ENCODE assay signal across 9 mouse cellular contexts in the genomic region with DNA sequence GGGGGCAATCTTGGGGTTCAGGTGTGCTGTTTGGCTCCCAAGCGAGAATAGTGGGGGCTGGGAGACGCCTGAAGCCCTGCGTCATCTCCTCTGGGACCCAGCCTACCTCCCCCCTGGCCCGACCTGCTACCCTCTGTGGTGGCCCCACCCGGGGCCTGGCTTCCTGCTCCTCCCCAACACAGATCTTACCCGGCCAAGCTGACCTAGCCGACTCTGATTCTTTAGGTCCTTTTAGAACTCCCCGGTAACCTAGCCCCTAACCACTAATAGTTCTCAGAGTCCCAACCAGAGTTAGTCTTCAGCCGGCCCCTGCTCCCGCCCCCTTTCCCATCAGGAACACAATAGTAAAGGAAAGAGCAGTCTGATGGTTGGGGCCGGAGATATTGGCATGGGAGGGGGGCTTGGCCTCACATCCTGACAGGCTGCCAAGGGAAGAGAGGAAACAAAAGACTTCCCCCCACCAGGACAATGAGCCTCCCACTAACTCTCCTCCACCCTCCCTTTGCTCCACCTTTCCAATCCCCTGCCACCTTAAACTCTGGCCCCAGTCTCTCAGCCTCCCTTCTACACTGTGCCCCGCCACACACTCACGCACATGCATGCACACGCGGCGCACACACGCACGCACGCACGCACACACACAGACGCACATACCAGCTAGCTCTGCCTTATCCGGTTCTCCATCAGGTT. TPM values are rescaled to one million over a fixed set of nuclear protein-coding genes. Genes with fewer than 3 reads are reported as not detected.
DNase-seq lines count a peak whose midpoint lies in the region; ATAC-seq lines count a peak whose summit lies in the region.
"Had no signal": no experiment of that assay in that cellular context is flagged by ENCODE, and none has a peak within 500 bp of the region (broad histone marks: within the 10 kb centered on the region; RNA-seq: fewer than 3 reads in every experiment).

No protein-coding gene starts in this region.

- no peaks in the 10 kb centered on the region for H3K27me3 ChIP-seq in forebrain, embryonic 14.5 days (replicated peaks; ENCODE audit: control insufficient read depth, insufficient read depth, low read length)
- no peaks in the 10 kb centered on the region for H3K27me3 ChIP-seq in limb, embryonic 10.5 days (ENCODE audit: low read depth, poor library complexity, severe bottlenecking)
- no peaks in the 10 kb centered on the region for H3K27me3 ChIP-seq in midbrain, embryonic 11.5 days (ENCODE audit: control insufficient read depth, insufficient read depth, low read length)

- peak overlapping the region; percentile 77 for H3K4me2 ChIP-seq in forebrain, embryonic 14.5 days (ENCODE audit: low read length)
- peak overlapping the region; percentile 81 for H3K4me2 ChIP-seq in midbrain, embryonic 11.5 days

- peaks cover 12% of the 10 kb centered on the region for H3K4me1 ChIP-seq in forebrain, embryonic 14.5 days (ENCODE audit: control insufficient read depth, insufficient read depth, low read length)
- peaks cover 32% of the 10 kb centered on the region for H3K4me1 ChIP-seq in limb, embryonic 10.5 days
- peaks cover 13% of the 10 kb centered on the region for H3K4me1 ChIP-seq in midbrain, embryonic 11.5 days (ENCODE audit: control insufficient read depth, insufficient read depth, low read length)

- peak overlapping the region; percentile 34 for H3K4me3 ChIP-seq in forebrain, embryonic 14.5 days (ENCODE audit: low read depth, low read length)
- H3K4me3 ChIP-seq in limb, embryonic 10.5 days, result peak overlapping the region; percentile 51
- H3K4me3 ChIP-seq in midbrain, embryonic 11.5 days (ENCODE audit: low read depth, low read length), result peak overlapping the region; percentile 39

- peak; percentile 30 to 46 for DNase-seq in layer of hippocampus, postnatal 10 days (ENCODE audit: low spot score in 2 of 2)
- DNase-seq in layer of hippocampus, adult 8-10 months (ENCODE audit: low spot score in 2 of 2), result no peak
- peak; percentile 59 for DNase-seq in forebrain, embryonic 14.5 days (ENCODE audit: low spot score)
- DNase-seq in heart, postnatal 36 days, result peak; percentile 61 to 72
- DNase-seq in limb, embryonic 10.5 days (ENCODE audit: low spot score), result peak; percentile 48
- peak; percentile 90 for DNase-seq in midbrain, embryonic 11.5 days (ENCODE audit: low spot score, missing footprints)
- DNase-seq in urinary bladder, adult 18-20 months (ENCODE audit: low spot score in 2 of 2), result no peak

- 4% methylated on average over 22 of the region's 22 CpGs for WGBS in forebrain, embryonic 14.5 days
- whole genome bisulfite sequencing in limb, embryonic 10.5 days, result 11% methylated on average over 22 of the region's 22 CpGs
- 7% methylated on average over 22 of the region's 22 CpGs for WGBS in midbrain, embryonic 11.5 days

- H3K9ac ChIP-seq in forebrain, embryonic 14.5 days (ENCODE audit: low read length), result peak overlapping the region; percentile 69
- H3K9ac ChIP-seq in midbrain, embryonic 11.5 days (ENCODE audit: low read length), result peak overlapping the region; percentile 74

- no peaks in the 10 kb centered on the region for H3K9me3 ChIP-seq in forebrain, embryonic 14.5 days (replicated peaks; ENCODE audit: control insufficient read depth, low read length)
- H3K9me3 ChIP-seq in limb, embryonic 10.5 days (replicated peaks), result no peaks in the 10 kb centered on the region
- no peaks in the 10 kb centered on the region for H3K9me3 ChIP-seq in midbrain, embryonic 11.5 days (ENCODE audit: control insufficient read depth, low read length)
- H3K9me3 ChIP-seq: G1E had no signal

- intact Hi-C loops in heart, postnatal 36 days (cut with DNase I), result loop anchor here (1.0 to 5.0 kb wide), 2 partner anchors 10 to 438 kb away; partner anchors contain the start of gene Ppp1r35

- H3K36me3 ChIP-seq in forebrain, embryonic 14.5 days (ENCODE audit: control insufficient read depth, insufficient read depth, low read length), result no peaks in the 10 kb centered on the region
- H3K36me3 ChIP-seq in limb, embryonic 10.5 days, result no peaks in the 10 kb centered on the region
- no peaks in the 10 kb centered on the region for H3K36me3 ChIP-seq in midbrain, embryonic 11.5 days (ENCODE audit: control insufficient read depth, insufficient read depth, low read length)
- H3K36me3 ChIP-seq: G1E had no signal

- 0 out of 2 replicates have a peak, but pooled peaks have one; percentile 6 for ATAC-seq in cerebellum, adult (ENCODE audit: insufficient number of reproducible peaks, low FRiP score, low TSS enrichment)
- ATAC-seq in forebrain, embryonic 14.5 days, result peak; percentile 58
- peak; percentile 49 for ATAC-seq in midbrain, embryonic 11.5 days (ENCODE audit: low FRiP score)

- H3K27ac ChIP-seq in forebrain, embryonic 14.5 days (ENCODE audit: low read depth, low read length), result peak overlapping the region; percentile 67; the same call in 1 of the 2 replicates
- peak overlapping the region; percentile 87 for H3K27ac ChIP-seq in limb, embryonic 10.5 days
- H3K27ac ChIP-seq in midbrain, embryonic 11.5 days (ENCODE audit: low read depth, low read length), result peak overlapping the region; percentile 68; the same call in 1 of the 2 replicates

RNA-seq across cellular contexts. Expression of gene Slc12a9, which starts 6.0 kb away (rescaled TPM):
- 10 to 100 TPM; 28.8 to 30.7 TPM for total RNA-seq in layer of hippocampus, postnatal 10 days (2021)
- 10 to 100 TPM; 25.6 to 37.8 (median 32.0) TPM for total RNA-seq in layer of hippocampus, adult 8-10 months (2022)
- 6.2 and 9.9 TPM in 2 replicates for polyA plus RNA-seq in forebrain, embryonic 14.5 days (2014; fragmentation: Nextera tagmentation; extraction: Ambion mirVana)
- 1 to 10 TPM; 2.0 to 3.6 TPM for total RNA-seq in heart, postnatal 36 days (2021)
- 10.4 and 10.6 TPM in 2 replicates for polyA plus RNA-seq in limb, embryonic 10.5 days (2016; fragmentation: Nextera tagmentation; extraction: Ambion mirVana)
- polyA plus RNA-seq in midbrain, embryonic 11.5 days (2014; fragmentation: Nextera tagmentation; extraction: Ambion mirVana), result 5.8 TPM in 2 replicates

RNA-seq across cellular contexts. Expression of gene Ephb4, which starts 10.5 kb away (rescaled TPM):
- total RNA-seq in layer of hippocampus, postnatal 10 days (2021), result 1 to 10 TPM; 8.3 to 9.3 TPM
- total RNA-seq in layer of hippocampus, adult 8-10 months (2022), result 1 to 10 TPM; 5.6 to 7.2 (median 5.9) TPM
- 6.2 and 8.0 TPM in 2 replicates for polyA plus RNA-seq in forebrain, embryonic 14.5 days (2014; fragmentation: Nextera tagmentation; extraction: Ambion mirVana)
- total RNA-seq in heart, postnatal 36 days (2021), result 10 to 100 TPM; 55.6 to 64.8 TPM
- polyA plus RNA-seq in limb, embryonic 10.5 days (2016; fragmentation: Nextera tagmentation; extraction: Ambion mirVana), result 66.3 and 81.0 TPM in 2 replicates
- polyA plus RNA-seq in midbrain, embryonic 11.5 days (2014; fragmentation: Nextera tagmentation; extraction: Ambion mirVana), result 19.0 and 20.8 TPM in 2 replicates

RNA-seq across cellular contexts. Expression of gene Trip6, which starts 25.2 kb away (rescaled TPM):
- 1 to 10 TPM; 6.2 to 7.7 TPM for total RNA-seq in layer of hippocampus, postnatal 10 days (2021)
- total RNA-seq in layer of hippocampus, adult 8-10 months (2022), result 1 to 10 TPM; 6.1 to 8.0 (median 6.7) TPM
- 18.2 and 18.4 TPM in 2 replicates for polyA plus RNA-seq in forebrain, embryonic 14.5 days (2014; fragmentation: Nextera tagmentation; extraction: Ambion mirVana)
- total RNA-seq in heart, postnatal 36 days (2021), result 10 to 100 TPM; 11.1 to 14.3 TPM
- polyA plus RNA-seq in limb, embryonic 10.5 days (2016; fragmentation: Nextera tagmentation; extraction: Ambion mirVana), result 73.4 and 75.9 TPM in 2 replicates
- polyA plus RNA-seq in midbrain, embryonic 11.5 days (2014; fragmentation: Nextera tagmentation; extraction: Ambion mirVana), result 28.0 and 34.1 TPM in 2 replicates

RNA-seq across cellular contexts. Expression of gene Srrt, which starts 32.0 kb away (rescaled TPM):
- 100 to 1,000 TPM; 188 to 191 TPM for total RNA-seq in layer of hippocampus, postnatal 10 days (2021)
- total RNA-seq in layer of hippocampus, adult 8-10 months (2022), result 100 to 1,000 TPM; 220 to 278 (median 242) TPM
- polyA plus RNA-seq in forebrain, embryonic 14.5 days (2014; fragmentation: Nextera tagmentation; extraction: Ambion mirVana), result 78.9 and 95.2 TPM in 2 replicates
- total RNA-seq in heart, postnatal 36 days (2021), result 10 to 100 TPM; 58.3 to 62.6 TPM
- 200 and 201 TPM in 2 replicates for polyA plus RNA-seq in limb, embryonic 10.5 days (2016; fragmentation: Nextera tagmentation; extraction: Ambion mirVana)
- polyA plus RNA-seq in midbrain, embryonic 11.5 days (2014; fragmentation: Nextera tagmentation; extraction: Ambion mirVana), result 151 and 154 TPM in 2 replicates

RNA-seq across cellular contexts. Expression of gene Ufsp1, which starts 45.0 kb away (rescaled TPM):
- total RNA-seq in layer of hippocampus, postnatal 10 days (2021), result 10 to 100 TPM; 20.4 to 21.8 TPM
- total RNA-seq in layer of hippocampus, adult 8-10 months (2022), result 10 to 100 TPM in 3 of 4 experiments, 1 to 10 TPM in 1; 7.4 to 14.7 (median 12.7) TPM
- 9.8 and 10.3 TPM in 2 replicates for polyA plus RNA-seq in forebrain, embryonic 14.5 days (2014; fragmentation: Nextera tagmentation; extraction: Ambion mirVana)
- total RNA-seq in heart, postnatal 36 days (2021), result 1 to 10 TPM; 8.5 to 9.0 TPM
- polyA plus RNA-seq in limb, embryonic 10.5 days (2016; fragmentation: Nextera tagmentation; extraction: Ambion mirVana), result 8.1 and 8.5 TPM in 2 replicates
- polyA plus RNA-seq in midbrain, embryonic 11.5 days (2014; fragmentation: Nextera tagmentation; extraction: Ambion mirVana), result 7.5 and 7.9 TPM in 2 replicates

Comparison
In these comparisons a context has a peak if more than half of its experiments do, and no peak if none do; other contexts are left out.
1. DNase-seq: peak in layer of hippocampus, postnatal 10 days (2 of 2), forebrain, embryonic 14.5 days (single experiment), heart, postnatal 36 days (2 of 2), limb, embryonic 10.5 days (single experiment) and midbrain, embryonic 11.5 days (single experiment); none in layer of hippocampus, adult 8-10 months (0 of 2) and urinary bladder, adult 18-20 months (0 of 2).
2. ATAC-seq: peak in every context shown above with its lines; median percentile 58 in forebrain, embryonic 14.5 days; 49 in midbrain, embryonic 11.5 days; 6 in cerebellum, adult.
3. RNA of gene Slc12a9, which starts 6.0 kb away (total RNA-seq): 25.6 to 37.8 TPM in layer of hippocampus, adult 8-10 months and 28.8 to 30.7 TPM in layer of hippocampus, postnatal 10 days; 2.0 to 3.6 TPM in heart, postnatal 36 days; every median in the first group is over 4 times any median in the second.
4. RNA of gene Ephb4, which starts 10.5 kb away (total RNA-seq): 55.6 to 64.8 TPM in heart, postnatal 36 days; 8.3 to 9.3 TPM in layer of hippocampus, postnatal 10 days and 5.6 to 7.2 TPM in layer of hippocampus, adult 8-10 months; every median in the first group is over 4 times any median in the second.
5. Peak in every context shown above with its lines, with median percentiles within 50 percentile points of each other: H3K27ac ChIP-seq and H3K4me3 ChIP-seq.